Mouse (Mus musculus): ENCODE data around the gene Mtg2. TPM values are rescaled to one million over a fixed set of nuclear protein-coding genes. Genes with fewer than 3 reads are reported as not detected.

The Mtg2 gene
- polyA plus RNA-seq, 1 experiment from 2014 or later: 24.4 TPM

DNA sequence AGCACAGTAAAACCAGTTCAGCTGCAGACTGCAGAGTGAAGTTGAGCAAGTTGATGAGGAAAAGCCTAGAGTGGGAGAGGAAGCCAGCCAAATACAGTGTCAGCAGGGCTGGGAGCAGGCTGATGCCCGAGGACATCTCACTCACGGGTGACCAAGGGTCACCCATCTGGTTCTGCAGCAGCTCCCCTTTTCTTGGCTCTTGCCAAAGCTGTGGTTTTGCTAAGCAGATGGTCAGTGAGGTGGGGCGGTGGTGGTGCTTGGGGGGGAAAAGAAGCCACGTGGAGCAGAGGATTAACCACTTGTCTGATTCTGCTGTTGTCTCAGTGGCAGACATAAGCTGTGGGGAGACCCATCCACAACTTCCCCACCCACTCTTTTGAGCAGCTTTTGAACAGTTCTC lies 55.8 kb downstream of the Mtg2 start:
- no peaks in the 10 kb centered on the region for H3K9me3 ChIP-seq (replicated peaks)
- H3K27ac ChIP-seq: 0 out of 2 replicates have a peak overlapping the region, but pooled peaks have one; percentile 5
- peaks cover 23% of the 10 kb centered on the region for H3K4me1 ChIP-seq (replicated peaks)
- no peak overlapping the region for H3K9ac ChIP-seq
- no peaks in the 10 kb centered on the region for H3K27me3 ChIP-seq
- no peak overlapping the region for H3K4me2 ChIP-seq
- H3K4me3 ChIP-seq: no peak overlapping the region
- no peaks in the 10 kb centered on the region for H3K36me3 ChIP-seq
- 15% methylated on average over 4 of the region's 4 CpGs for WGBS
- no peak; the same call in 1 of the 2 replicates for ATAC-seq (replicated peaks; ENCODE audit: insufficient number of reproducible peaks, insufficient read depth, low FRiP score, low read depth)

DNA sequence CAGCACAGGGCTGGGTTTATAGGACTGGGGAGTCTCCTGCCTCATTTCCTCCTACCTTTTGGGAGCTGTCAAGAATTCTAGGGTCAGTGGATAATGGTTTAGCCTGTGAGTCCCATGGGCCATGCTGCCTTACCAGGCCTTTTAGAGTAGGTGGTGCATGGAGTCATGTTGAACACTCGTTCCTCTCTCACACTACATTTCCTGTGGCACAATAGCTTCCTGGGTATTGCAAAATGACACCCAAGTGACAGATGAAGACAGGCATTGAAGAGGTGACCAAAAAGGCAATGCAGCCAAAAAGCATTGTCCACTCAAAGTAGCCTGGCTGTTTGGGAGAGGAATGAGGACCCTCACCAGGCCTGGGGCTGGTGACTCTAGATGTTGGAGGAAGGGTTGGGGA lies 57.3 kb downstream of the Mtg2 start:
- Histone ChIP-seq H3K9ac (no peak overlapping the region), H3K4me2 (no peak overlapping the region), H3K9me3 (replicated peaks) (no peaks in the 10 kb centered on the region), H3K4me3 (no peak overlapping the region), H3K36me3 (no peaks in the 10 kb centered on the region), H3K4me1 (replicated peaks) (peaks cover 23% of the 10 kb centered on the region), H3K27me3 (no peaks in the 10 kb centered on the region), H3K27ac (no peak overlapping the region)
- no peak for ATAC-seq (replicated peaks; ENCODE audit: insufficient number of reproducible peaks, insufficient read depth, low FRiP score, low read depth)
- WGBS: 39% methylated on average over 1 of the region's 1 CpGs

DNA sequence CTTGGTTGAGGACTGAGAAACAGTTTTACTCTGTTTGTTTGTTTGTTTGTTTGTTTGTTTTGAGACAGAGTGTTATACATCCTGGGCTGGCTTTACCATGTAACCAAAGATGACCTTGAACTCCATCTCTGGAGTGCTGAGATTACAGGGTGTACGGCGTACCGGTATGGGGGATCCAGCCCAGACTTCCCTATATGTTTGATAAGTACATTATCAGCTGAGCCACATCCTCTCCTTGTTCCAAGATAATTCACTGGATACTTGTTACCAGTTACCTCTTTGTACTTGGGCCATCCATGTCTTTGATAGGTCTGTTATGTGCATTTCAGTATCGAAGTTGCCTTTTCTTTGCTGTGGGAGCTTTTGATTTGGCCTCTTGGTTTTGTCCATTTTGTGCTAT lies 62.8 kb downstream of the Mtg2 start:
- no peaks in the 10 kb centered on the region for H3K9me3 ChIP-seq (replicated peaks)
- WGBS: 68% methylated on average over 4 of the region's 4 CpGs
- no peak overlapping the region for H3K27ac ChIP-seq
- H3K27me3 ChIP-seq: no peaks in the 10 kb centered on the region
- H3K4me1 ChIP-seq (replicated peaks): peaks cover 10% of the 10 kb centered on the region; the same call in 1 of the 2 replicates
- no peak for ATAC-seq (replicated peaks; ENCODE audit: insufficient number of reproducible peaks, insufficient read depth, low FRiP score, low read depth)
- no peak overlapping the region for H3K4me3 ChIP-seq
- no peak overlapping the region for H3K9ac ChIP-seq
- H3K36me3 ChIP-seq: no peaks in the 10 kb centered on the region
- no peak overlapping the region for H3K4me2 ChIP-seq

DNA sequence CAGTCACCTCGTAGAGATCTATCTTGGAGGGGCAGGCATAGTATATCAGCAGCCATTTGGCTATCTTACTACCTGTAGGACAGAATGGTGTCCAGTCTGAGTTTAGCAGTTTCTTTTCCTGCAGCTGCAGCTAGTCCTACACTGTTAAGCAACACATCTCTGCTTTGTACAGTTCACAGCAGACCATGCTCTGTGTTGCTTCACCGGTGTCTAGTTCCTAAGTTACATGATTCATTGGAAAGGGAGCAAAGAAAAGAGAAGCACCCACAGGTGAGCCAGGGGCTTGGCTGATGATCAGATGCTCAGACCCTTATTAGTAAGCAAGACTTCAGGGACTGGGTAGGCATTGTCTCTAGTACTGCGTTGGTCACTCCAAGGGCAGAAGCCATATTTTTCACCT lies 63.5 kb downstream of the Mtg2 start:
- WGBS: 70% methylated on average over 3 of the region's 3 CpGs
- H3K36me3 ChIP-seq: no peaks in the 10 kb centered on the region
- no peak overlapping the region for H3K4me2 ChIP-seq
- no peaks in the 10 kb centered on the region for H3K27me3 ChIP-seq
- no peak overlapping the region for H3K9ac ChIP-seq
- no peak overlapping the region for H3K4me3 ChIP-seq
- H3K9me3 ChIP-seq (replicated peaks): no peaks in the 10 kb centered on the region
- H3K27ac ChIP-seq: no peak overlapping the region
- H3K4me1 ChIP-seq (replicated peaks): peaks cover 10% of the 10 kb centered on the region; the same call in 1 of the 2 replicates
- ATAC-seq (replicated peaks; ENCODE audit: insufficient number of reproducible peaks, insufficient read depth, low FRiP score, low read depth): no peak

DNA sequence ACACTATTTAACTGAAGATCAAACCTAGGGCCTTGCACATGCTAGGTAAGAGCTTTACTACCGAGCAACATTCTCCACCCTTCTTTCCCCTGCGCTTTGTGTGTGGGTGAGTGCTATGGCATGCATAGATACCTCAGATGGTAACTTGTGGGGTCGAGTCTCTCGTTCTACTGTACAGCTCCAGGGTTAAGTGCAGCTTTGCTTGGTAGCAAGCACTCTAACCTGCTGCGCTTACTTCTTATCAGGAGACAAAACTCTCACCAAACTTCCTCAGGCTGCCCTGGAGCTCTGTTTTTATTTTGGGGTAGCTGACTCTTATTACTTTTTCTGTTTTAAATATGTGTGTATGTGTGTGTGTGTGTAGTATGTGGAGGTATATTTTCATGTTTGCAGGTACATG lies 65.0 kb downstream of the Mtg2 start:
- ATAC-seq (replicated peaks; ENCODE audit: insufficient number of reproducible peaks, insufficient read depth, low FRiP score, low read depth): no peak
- H3K4me3 ChIP-seq: no peak overlapping the region
- H3K9ac ChIP-seq: no peak overlapping the region
- no peaks in the 10 kb centered on the region for H3K9me3 ChIP-seq (replicated peaks)
- H3K4me2 ChIP-seq: no peak overlapping the region
- H3K27ac ChIP-seq: no peak overlapping the region
- WGBS: 56% methylated on average over 5 of the region's 5 CpGs
- H3K36me3 ChIP-seq: peaks cover 2% of the 10 kb centered on the region; the same call in 1 of the 2 replicates
- H3K4me1 ChIP-seq (replicated peaks): peaks cover 10% of the 10 kb centered on the region; the same call in 1 of the 2 replicates
- no peaks in the 10 kb centered on the region for H3K27me3 ChIP-seq

Other genes with a start within 250 kb of the Mtg2 start
- gene Taf4, start 93.9 kb upstream of the Mtg2 start, polyA plus RNA-seq (2015; fragmentation: Nextera tagmentation; extraction: Ambion mirVana): 1.9 and 2.1 TPM in 2 replicates
- 5.5 and 6.3 TPM in 2 replicates for gene Lsm14b, start 45.6 kb upstream of the Mtg2 start, polyA plus RNA-seq (2015; fragmentation: Nextera tagmentation; extraction: Ambion mirVana)
- 347 and 368 TPM in 2 replicates for gene Psma7, start 28.2 kb upstream of the Mtg2 start, polyA plus RNA-seq (2015; fragmentation: Nextera tagmentation; extraction: Ambion mirVana)
- 2.5 and 4.1 TPM in 2 replicates for gene Ss18l1, start 28.1 kb upstream of the Mtg2 start, polyA plus RNA-seq (2015; fragmentation: Nextera tagmentation; extraction: Ambion mirVana)
- gene Hrh3, start 33.9 kb downstream of the Mtg2 start, polyA plus RNA-seq (2015; fragmentation: Nextera tagmentation; extraction: Ambion mirVana): not detected in 2 replicates
- 31.5 and 36.9 TPM in 2 replicates for gene Osbpl2, start 48.7 kb downstream of the Mtg2 start, polyA plus RNA-seq (2015; fragmentation: Nextera tagmentation; extraction: Ambion mirVana)
- 123 and 139 TPM in 2 replicates for gene Adrm1, start 100.9 kb downstream of the Mtg2 start, polyA plus RNA-seq (2015; fragmentation: Nextera tagmentation; extraction: Ambion mirVana)
- 21.9 and 29.1 TPM in 2 replicates for gene Lama5, start 155.3 kb downstream of the Mtg2 start, polyA plus RNA-seq (2015; fragmentation: Nextera tagmentation; extraction: Ambion mirVana)
- gene Rps21, start 186.8 kb downstream of the Mtg2 start, polyA plus RNA-seq (2015; fragmentation: Nextera tagmentation; extraction: Ambion mirVana): 259 and 352 TPM in 2 replicates
- gene Cables2, start 202.9 kb downstream of the Mtg2 start, polyA plus RNA-seq (2015; fragmentation: Nextera tagmentation; extraction: Ambion mirVana): 8.4 and 10.5 TPM in 2 replicates
- 0.06 and 0.28 TPM in 2 replicates for gene Rbbp8nl, start 219.3 kb downstream of the Mtg2 start, polyA plus RNA-seq (2015; fragmentation: Nextera tagmentation; extraction: Ambion mirVana)